In the genomic region with DNA sequence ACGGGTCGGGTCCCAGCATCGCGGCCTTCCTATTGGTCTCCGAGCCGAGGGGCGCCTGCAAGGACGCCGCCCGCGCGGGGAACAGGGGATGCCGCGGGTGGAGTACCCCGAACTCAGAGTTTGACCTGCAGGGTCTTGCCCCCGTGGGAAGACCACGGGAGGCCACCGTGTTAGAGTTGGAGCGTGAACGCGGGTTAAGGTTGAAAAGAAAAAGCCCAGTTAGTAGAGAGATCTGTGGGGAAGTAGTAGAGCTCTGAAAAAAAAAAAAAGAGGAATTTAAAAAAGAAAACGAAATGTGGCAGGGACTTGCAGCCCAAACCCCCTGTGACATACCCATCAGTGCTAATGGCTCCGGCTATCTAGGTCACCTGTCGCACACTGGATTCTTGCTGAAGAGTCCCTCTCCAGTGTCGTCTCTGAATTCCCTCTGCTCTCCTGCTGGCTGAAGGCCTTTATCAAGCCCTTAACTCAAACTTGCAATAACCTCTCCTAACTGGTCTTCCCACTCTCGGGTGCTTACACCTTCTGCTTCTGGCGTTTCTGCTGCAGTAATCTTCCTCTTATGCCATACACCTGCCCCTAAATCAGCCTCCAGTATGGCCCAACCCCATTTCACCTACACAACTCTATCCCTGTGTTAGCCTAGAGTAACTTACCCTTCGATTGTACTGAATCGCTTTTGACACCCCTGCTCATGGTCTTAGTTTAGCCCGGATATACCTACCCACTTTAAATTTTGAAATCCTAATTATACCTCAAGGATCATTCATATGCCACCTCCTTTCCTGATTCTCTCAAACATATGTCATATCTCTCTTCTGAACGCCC, we compare ENCODE assay signal across 9 mouse cellular contexts. TPM values are rescaled to one million over a fixed set of nuclear protein-coding genes. Genes with fewer than 3 reads are reported as not detected.
DNase-seq lines count a peak whose midpoint lies in the region; ATAC-seq and TF ChIP-seq lines count a peak whose summit lies in the region.
"Had no signal": no experiment of that assay in that cellular context is flagged by ENCODE, and none has a peak within 500 bp of the region (broad histone marks: within the 10 kb centered on the region; RNA-seq: fewer than 3 reads in every experiment).

No protein-coding gene starts in this region.

- 14% methylated on average over 31 of the region's 31 CpGs for WGBS in limb, embryonic 14.5 days
- 14% methylated on average over 31 of the region's 31 CpGs for WGBS in neural tube, embryonic 14.5 days

- H3K27me3 ChIP-seq in E14TG2a.4 (ENCODE audit: insufficient read depth, low read length) = no peaks in the 10 kb centered on the region
- no peaks in the 10 kb centered on the region for H3K27me3 ChIP-seq in limb, embryonic 14.5 days (ENCODE audit: control insufficient read depth, insufficient read depth, low read length)
- H3K27me3 ChIP-seq in neural tube, embryonic 14.5 days (ENCODE audit: control insufficient read depth, insufficient read depth, low read length) = no peaks in the 10 kb centered on the region
- H3K27me3 ChIP-seq: Patski had no signal

- no peaks in the 10 kb centered on the region for H3K9me3 ChIP-seq in E14TG2a.4 (ENCODE audit: low read length)
- no peaks in the 10 kb centered on the region for H3K9me3 ChIP-seq in limb, embryonic 14.5 days (ENCODE audit: control insufficient read depth, low read length)
- H3K9me3 ChIP-seq in neural tube, embryonic 14.5 days (ENCODE audit: control insufficient read depth, low read length) = no peaks in the 10 kb centered on the region

- peak overlapping the region; percentile 53 for H3K9ac ChIP-seq in limb, embryonic 14.5 days (ENCODE audit: low read depth, low read length, severe bottlenecking)
- H3K9ac ChIP-seq in neural tube, embryonic 14.5 days (replicated peaks; ENCODE audit: low read depth, low read length) = peak overlapping the region; percentile 47

- peaks cover 25% of the 10 kb centered on the region for H3K36me3 ChIP-seq in E14TG2a.4 (ENCODE audit: insufficient read depth, low read length)
- H3K36me3 ChIP-seq in limb, embryonic 14.5 days (ENCODE audit: control insufficient read depth, insufficient read depth, low read length) = peaks cover 6% of the 10 kb centered on the region; the same call in 1 of the 2 replicates
- H3K36me3 ChIP-seq in neural tube, embryonic 14.5 days (ENCODE audit: control insufficient read depth, insufficient read depth, low read length) = no peaks in the 10 kb centered on the region

- H3K4me3 ChIP-seq in gastrocnemius, adult 2 months = peak overlapping the region; percentile 97
- H3K4me3 ChIP-seq in E14TG2a.4 (replicated peaks; ENCODE audit: low read length) = peak overlapping the region; percentile 95
- peak overlapping the region; percentile 99 for H3K4me3 ChIP-seq in limb, embryonic 14.5 days (replicated peaks; ENCODE audit: low read length)
- H3K4me3 ChIP-seq in neural tube, embryonic 14.5 days (ENCODE audit: low read depth, low read length) = peak overlapping the region; percentile 100

- TF ChIP-seq POLR2A in limb, embryonic 14.5 days (IDR thresholded peaks at IDR 0.05; ENCODE audit: borderline replicate concordance, extremely low read depth, insufficient read depth, insufficient read length) = no peak

- ATAC-seq in erythroid progenitor cell, adult 5-6 weeks (replicated peaks; ENCODE audit: low FRiP score, poor library complexity, severe bottlenecking) = peak; percentile 16; the same call in 1 of the 2 replicates
- ATAC-seq in limb, embryonic 14.5 days (ENCODE audit: low FRiP score, low read depth) = no peak
- no peak for ATAC-seq in neural tube, embryonic 14.5 days (ENCODE audit: low read depth)

- H3K4me1 ChIP-seq in E14TG2a.4 (replicated peaks; ENCODE audit: low read depth, low read length) = peaks cover 78% of the 10 kb centered on the region
- peaks cover 21% of the 10 kb centered on the region for H3K4me1 ChIP-seq in limb, embryonic 14.5 days (ENCODE audit: control insufficient read depth, insufficient read depth, low read length)
- peaks cover 31% of the 10 kb centered on the region for H3K4me1 ChIP-seq in neural tube, embryonic 14.5 days (ENCODE audit: control insufficient read depth, insufficient read depth, low read length)

- peak overlapping the region; percentile 57 for H3K4me2 ChIP-seq in limb, embryonic 14.5 days (replicated peaks; ENCODE audit: low read depth, low read length, severe bottlenecking)
- peak overlapping the region; percentile 56 for H3K4me2 ChIP-seq in neural tube, embryonic 14.5 days (ENCODE audit: low read depth, low read length)

- no peak for DNase-seq in gastrocnemius, adult 2 months
- no peak for DNase-seq in gastrocnemius, postnatal 4 days (ENCODE audit: low spot score in 2 of 2)
- DNase-seq in limb, embryonic 14.5 days (ENCODE audit: low spot score) = no peak
- DNase-seq in frontal cortex, postnatal 10 days (ENCODE audit: low spot score in 2 of 2) = no peak
- no peak for DNase-seq in right cerebral cortex, postnatal 4 days

- H3K27ac ChIP-seq in gastrocnemius, adult 2 months = peak overlapping the region; percentile 76
- peak overlapping the region; percentile 56 for H3K27ac ChIP-seq in limb, embryonic 14.5 days (replicated peaks; ENCODE audit: low read depth, low read length)
- H3K27ac ChIP-seq in neural tube, embryonic 14.5 days (ENCODE audit: low read depth, low read length) = peak overlapping the region; percentile 85

- no peak for TF ChIP-seq CTCF in gastrocnemius, adult 2 months (IDR thresholded peaks at IDR 0.05)
- TF ChIP-seq CTCF in E14TG2a.4 (conservative IDR thresholded peaks at IDR 0.05; ENCODE audit: low read length) = no peak

- intact Hi-C loops in gastrocnemius, adult 2 months (cut with DNase I) = no loop called here

RNA-seq across cellular contexts. Expression of a gene that starts 0.6 kb away (rescaled TPM):
- total RNA-seq in gastrocnemius, adult 2 months (2021) = 1 to 10 TPM; 4.0 to 5.1 TPM
- 10 to 100 TPM; 37.1 to 42.1 TPM for total RNA-seq in gastrocnemius, postnatal 4 days (2021)
- 24.9 and 39.0 TPM in 2 replicates for total RNA-seq in erythroid progenitor cell, adult 5-6 weeks (2015; ENCODE audit: low replicate concordance)
- 43.2 and 67.3 TPM in 2 replicates for total RNA-seq in erythroid progenitor cell, adult 5-6 weeks (2017; ENCODE audit: low replicate concordance)
- polyA plus RNA-seq in limb, embryonic 14.5 days (2012; rRNA removed) = 40.9 and 45.3 TPM in 2 replicates
- 65.8 and 72.2 TPM in 2 replicates for polyA plus RNA-seq in limb, embryonic 14.5 days (2014; fragmentation: Nextera tagmentation; extraction: Ambion mirVana)
- 206 and 209 TPM in 2 replicates for polyA plus RNA-seq in neural tube, embryonic 14.5 days (2014; fragmentation: Nextera tagmentation; extraction: Ambion mirVana)

Comparison
In these comparisons a context has a peak if more than half of its experiments do, and no peak if none do; other contexts are left out.
1. RNA of a gene that starts 0.6 kb away (total RNA-seq): 24.9 to 67.3 TPM in erythroid progenitor cell, adult 5-6 weeks and 37.1 to 42.1 TPM in gastrocnemius, postnatal 4 days; 4.0 to 5.1 TPM in gastrocnemius, adult 2 months; every median in the first group is over 4 times any median in the second.
2. Peak in every context shown above with its lines, with median percentiles within 50 percentile points of each other: H3K27ac ChIP-seq and H3K4me3 ChIP-seq.